Mouse (Mus musculus) stomach, embryonic 15.5 days (tissue): ENCODE results near the gene Mrps12. TPM values are rescaled to one million over a fixed set of nuclear protein-coding genes. Genes with fewer than 3 reads are reported as not detected.
"Not testable (repeated sequence)": the region's sequence is repeated elsewhere in the genome, so short reads cannot be mapped to it uniquely, and the experiment has no call there.

ENCODE experiments used
- ATAC-seq: fragments of 200-750 bp; cut with Nextera tagmentation; 2 replicates; pipeline ENCODE4 v1.8.0; 2017; ENCODE audit warnings: low read depth, moderate number of reproducible peaks, moderate TSS enrichment; ENCODE audit not compliant: insufficient read depth, low FRiP score
- H3K27ac ChIP-seq: fragments of 300-500 bp; sonication (generic); 2 replicates; pipeline ENCODE4 v1.5.1; 2015; ENCODE audit warnings: mild to moderate bottlenecking, inconsistent platforms
- H3K27me3 ChIP-seq: fragments of 300-500 bp; sonication (generic); replicated peaks from 2 replicates; pipeline ENCODE4 v1.6.1; 2015; ENCODE audit warnings: inconsistent platforms
- H3K36me3 ChIP-seq: fragments of 300-500 bp; sonication (generic); 2 replicates; pipeline ENCODE4 v1.6.1; 2015; ENCODE audit warnings: inconsistent platforms
- H3K4me1 ChIP-seq: fragments of 300-500 bp; sonication (generic); 2 replicates; pipeline ENCODE4 v1.6.1; 2015; ENCODE audit warnings: inconsistent platforms
- H3K4me2 ChIP-seq: fragments of 300-500 bp; sonication (generic); 2 replicates; pipeline ENCODE4 v1.6.1; 2015; ENCODE audit warnings: mild to moderate bottlenecking, inconsistent platforms
- H3K4me3 ChIP-seq: fragments of 300-500 bp; sonication (generic); replicated peaks from 2 replicates; pipeline ENCODE4 v1.5.1; 2015; ENCODE audit warnings: inconsistent platforms
- H3K9ac ChIP-seq: fragments of 300-500 bp; sonication (generic); 2 replicates; pipeline ENCODE4 v1.6.1; 2015; ENCODE audit warnings: inconsistent platforms
- H3K9me3 ChIP-seq: fragments of 300-500 bp; sonication (generic); 2 replicates; pipeline ENCODE4 v1.6.1; 2016; ENCODE audit warnings: inconsistent platforms
- WGBS: fragments of 180-500 bp; shearing (Covaris S2); methylation state at CpG from one replicate; pipeline ENCODE4 v1.1.7; 2015; 5-methylcytosine and 5-hydroxymethylcytosine counted together
- polyA plus RNA-seq: library from polyadenylated mRNA; unstranded; fragments of >200 nt; fragmentation: Nextera tagmentation; extraction: Ambion mirVana; gene quantifications from 2 replicates; pipeline ENCODE4 v1.2.1, GENCODE M21; 2015

Mrps12 gene
- polyA plus RNA-seq, 1 experiment from 2014 or later: 143 TPM

DNA sequence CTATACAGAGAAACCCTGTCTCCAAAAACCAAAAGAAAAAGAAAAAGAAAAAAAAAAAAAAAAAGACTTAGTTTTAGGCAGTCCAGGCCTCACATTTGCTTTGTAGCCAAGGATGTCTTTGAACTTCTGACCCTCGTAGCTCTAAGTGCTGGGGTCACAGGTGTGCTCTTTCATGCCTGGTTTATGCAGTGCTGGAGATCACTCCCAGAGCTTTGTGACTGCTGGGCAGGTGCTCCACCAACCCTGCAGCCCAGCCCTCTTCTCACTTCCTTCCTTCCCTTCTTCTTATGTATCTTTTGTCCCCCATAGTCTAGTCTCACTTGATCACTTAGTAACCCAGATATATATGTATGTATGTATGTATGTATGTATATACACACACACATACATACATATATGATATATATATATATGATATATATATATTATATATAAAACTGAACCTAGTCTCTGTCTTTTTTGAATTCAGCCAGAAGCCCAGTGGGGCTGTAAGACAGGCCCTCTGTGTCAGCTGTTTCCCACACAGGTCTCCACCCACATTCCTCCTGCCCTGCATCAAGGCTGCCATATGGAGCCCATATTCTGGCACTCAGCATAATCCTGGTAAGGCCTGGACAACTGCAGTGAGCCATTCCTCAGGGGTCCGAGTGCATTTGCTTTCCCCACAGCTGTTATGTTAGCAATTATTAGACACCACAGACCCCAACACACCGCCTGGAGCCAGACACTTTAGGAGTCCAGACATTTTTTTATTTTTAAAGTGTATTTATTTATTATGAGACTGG lies 20.7 kb downstream of the Mrps12 start:
- H3K4me2 ChIP-seq: no peak overlapping the region
- H3K9ac ChIP-seq: no peak overlapping the region
- no peak overlapping the region for H3K4me3 ChIP-seq
- no peak overlapping the region for H3K27ac ChIP-seq
- 62% methylated on average over 3 of the region's 3 CpGs for WGBS
- ATAC-seq: no peak
- H3K4me1 ChIP-seq: peaks cover 4% of the 10 kb centered on the region; the same call in 1 of the 2 replicates
- H3K9me3 ChIP-seq: no peaks in the 10 kb centered on the region
- no peaks in the 10 kb centered on the region for H3K27me3 ChIP-seq
- no peaks in the 10 kb centered on the region for H3K36me3 ChIP-seq

DNA sequence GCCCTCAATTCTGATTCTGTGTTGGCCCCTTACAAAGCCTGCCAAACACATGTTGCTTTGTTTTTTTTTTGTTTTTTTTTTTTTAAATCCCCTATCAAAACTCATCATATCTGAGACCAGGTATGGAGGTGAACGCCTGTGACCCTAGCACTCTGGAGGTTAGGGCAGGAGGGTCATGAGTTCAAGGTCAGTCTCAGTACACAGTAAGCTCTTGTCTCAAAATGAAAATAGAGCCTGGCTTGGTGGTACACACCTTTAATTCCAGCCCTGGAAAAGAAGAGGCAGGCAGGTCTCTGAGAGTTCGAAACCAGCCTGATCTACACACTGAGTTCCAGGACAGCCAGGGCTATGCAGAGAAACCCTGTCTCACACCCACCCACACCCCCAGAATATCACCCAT lies 22.0 kb downstream of the Mrps12 start:
- Histone ChIP-seq H3K4me2 (no peak overlapping the region), H3K27ac (no peak overlapping the region), H3K4me1 (peaks cover 4% of the 10 kb centered on the region; the same call in 1 of the 2 replicates), H3K27me3 (no peaks in the 10 kb centered on the region), H3K36me3 (no peaks in the 10 kb centered on the region), H3K9me3 (no peaks in the 10 kb centered on the region), H3K9ac (no peak overlapping the region), H3K4me3 (no peak overlapping the region)
- no peak for ATAC-seq
- 67% methylated on average over 2 of the region's 2 CpGs for WGBS

- no peak overlapping the region for H3K4me2 ChIP-seq
- no peak overlapping the region for H3K4me3 ChIP-seq
- no peaks in the 10 kb centered on the region for H3K27me3 ChIP-seq
- no peaks in the 10 kb centered on the region for H3K9me3 ChIP-seq
- no peak for ATAC-seq
- 41% methylated on average over 4 of the region's 4 CpGs for WGBS
- no peak overlapping the region for H3K27ac ChIP-seq
- H3K4me1 ChIP-seq: peaks cover 4% of the 10 kb centered on the region; the same call in 1 of the 2 replicates
- H3K9ac ChIP-seq: no peak overlapping the region
- H3K36me3 ChIP-seq: no peaks in the 10 kb centered on the region
Observed at GRCm38 (mm10) chr7:28719159-28719558, 22.5 kb downstream of the Mrps12 start.

- Histone ChIP-seq H3K36me3 (no peaks in the 10 kb centered on the region), H3K4me2 (peak overlapping the region; percentile 77), H3K4me1 (peaks cover 4% of the 10 kb centered on the region; the same call in 1 of the 2 replicates), H3K27ac (no peak overlapping the region), H3K9ac (no peak overlapping the region), H3K4me3 (no peak overlapping the region), H3K9me3 (no peaks in the 10 kb centered on the region), H3K27me3 (no peaks in the 10 kb centered on the region)
- WGBS: 59% methylated on average over 10 of the region's 10 CpGs
- no peak for ATAC-seq
Observed at GRCm38 (mm10) chr7:28717726-28718125, 23.9 kb downstream of the Mrps12 start.

DNA sequence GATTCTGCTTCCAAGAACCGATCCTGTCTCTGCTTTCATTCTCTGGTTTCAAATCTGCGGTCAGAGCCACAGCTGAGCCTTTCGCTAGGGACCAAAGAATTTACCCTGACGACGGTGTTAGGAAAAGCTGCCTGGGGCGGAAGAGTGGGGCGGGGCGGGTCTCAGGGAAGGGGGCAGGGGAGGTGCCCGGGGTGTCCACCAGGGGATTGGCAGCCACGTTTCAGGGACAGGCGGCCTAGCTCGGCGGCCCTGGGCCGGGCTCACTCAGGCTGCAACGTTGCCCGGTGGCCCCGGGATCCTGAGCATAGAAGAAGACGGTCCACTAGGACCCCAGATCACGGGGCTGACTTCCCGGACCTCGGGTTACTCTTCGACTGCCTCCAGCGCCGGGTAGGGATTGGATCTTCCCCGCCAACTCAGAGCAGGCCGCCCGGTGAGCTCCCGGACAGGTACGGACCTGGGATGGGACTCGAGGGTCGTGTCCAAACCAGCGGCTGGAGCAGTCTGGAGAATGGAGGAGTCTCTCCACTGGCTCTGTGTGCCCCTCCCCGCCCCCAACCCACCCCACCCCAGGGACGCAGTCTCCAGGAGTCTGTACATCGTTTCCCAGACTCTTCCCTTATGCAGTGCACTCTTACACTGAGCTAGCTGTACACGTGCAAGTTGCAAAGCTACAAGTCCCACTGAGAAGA lies 24.9 kb downstream of the Mrps12 start, which contains the start of gene Fbxo17:
Gene Fbxo17, plus strand, starts transcription at position 215 of the 692 bp plus-strand sequence.
- H3K27me3 ChIP-seq: no peaks in the 10 kb centered on the region
- H3K4me1 ChIP-seq: peaks cover 4% of the 10 kb centered on the region; the same call in 1 of the 2 replicates
- 2% methylated on average over 36 of the region's 36 CpGs for WGBS
- H3K4me2 ChIP-seq: peak within 1 kb of the TSS; percentile 77
- H3K9me3 ChIP-seq: no peaks in the 10 kb centered on the region
- peak within 1 kb of the TSS; percentile 41; the same call in 1 of the 2 replicates for H3K9ac ChIP-seq
- ATAC-seq: peak; percentile 75
- peak within 1 kb of the TSS; percentile 52 for H3K4me3 ChIP-seq
- H3K36me3 ChIP-seq: no peaks in the 10 kb centered on the region
- peak within 1 kb of the TSS; percentile 67 for H3K27ac ChIP-seq

- Histone ChIP-seq H3K9me3 (no peaks in the 10 kb centered on the region), H3K27me3 (no peaks in the 10 kb centered on the region), H3K4me2 (no peak overlapping the region), H3K4me3 (no peak overlapping the region), H3K36me3 (no peaks in the 10 kb centered on the region), H3K27ac (no peak overlapping the region), H3K9ac (no peak overlapping the region), H3K4me1 (peaks cover 4% of the 10 kb centered on the region; the same call in 1 of the 2 replicates)
- no peak for ATAC-seq
- WGBS: 96% methylated on average over 2 of the region's 2 CpGs
Observed at GRCm38 (mm10) chr7:28715598-28715997, 26.0 kb downstream of the Mrps12 start.

DNA sequence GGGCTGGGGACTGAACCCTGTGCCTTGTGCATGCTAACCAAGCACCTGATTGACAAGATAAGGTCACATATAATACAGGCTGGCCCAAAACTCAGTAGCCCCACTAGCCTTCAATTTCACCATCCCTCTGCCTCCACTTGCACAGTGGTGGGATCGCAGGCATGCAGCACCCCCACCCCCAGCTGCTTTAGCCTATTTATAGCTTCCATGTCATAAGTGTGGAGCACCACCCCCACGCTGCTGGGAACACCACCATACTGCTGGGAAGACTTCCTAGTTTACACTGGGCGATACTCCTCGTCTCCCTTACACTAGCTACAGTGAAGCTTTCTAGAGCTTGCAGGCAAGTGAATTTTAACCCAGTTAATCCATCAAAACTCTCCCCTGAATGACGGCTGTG lies 27.0 kb downstream of the Mrps12 start:
- H3K36me3 ChIP-seq: no peaks in the 10 kb centered on the region
- H3K9me3 ChIP-seq: no peaks in the 10 kb centered on the region
- no peak for ATAC-seq
- no peak overlapping the region for H3K27ac ChIP-seq
- no peak overlapping the region for H3K4me3 ChIP-seq
- peaks cover 4% of the 10 kb centered on the region; the same call in 1 of the 2 replicates for H3K4me1 ChIP-seq
- H3K9ac ChIP-seq: no peak overlapping the region
- H3K27me3 ChIP-seq: no peaks in the 10 kb centered on the region
- no peak overlapping the region for H3K4me2 ChIP-seq
- 73% methylated on average over 5 of the region's 5 CpGs for WGBS

DNA sequence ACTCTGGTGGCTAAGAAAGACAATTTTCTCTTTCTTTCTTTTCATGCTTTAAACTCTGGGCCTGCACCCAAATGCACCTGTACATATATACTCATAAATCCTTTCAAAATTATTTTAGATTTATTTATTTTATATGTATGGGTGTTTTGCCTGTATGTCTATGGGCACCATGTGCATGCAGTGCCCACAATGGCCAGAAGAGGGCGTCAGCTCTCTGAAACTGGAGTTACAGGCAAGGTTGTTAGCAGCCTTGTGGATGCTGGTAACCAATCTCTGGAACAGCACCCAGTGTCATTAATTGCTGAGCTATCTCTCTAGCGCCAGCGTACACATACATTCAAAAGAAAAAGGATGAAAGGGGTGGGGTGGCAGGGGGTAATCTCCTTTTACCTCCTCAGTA lies 30.7 kb downstream of the Mrps12 start:
- Histone ChIP-seq H3K27me3 (no peaks in the 10 kb centered on the region), H3K9ac (no peak overlapping the region), H3K9me3 (no peaks in the 10 kb centered on the region), H3K36me3 (no peaks in the 10 kb centered on the region), H3K4me2 (no peak overlapping the region), H3K4me3 (no peak overlapping the region), H3K27ac (no peak overlapping the region), H3K4me1 (no peaks in the 10 kb centered on the region)
- WGBS: 67% methylated on average over 3 of the region's 3 CpGs
- no peak for ATAC-seq

- H3K36me3 ChIP-seq: no peaks in the 10 kb centered on the region
- ATAC-seq: no peak
- no peak overlapping the region for H3K9ac ChIP-seq
- H3K4me2 ChIP-seq: no peak overlapping the region
- H3K4me1 ChIP-seq: no peaks in the 10 kb centered on the region
- no peaks in the 10 kb centered on the region for H3K27me3 ChIP-seq
- H3K27ac ChIP-seq: no peak overlapping the region
- no peaks in the 10 kb centered on the region for H3K9me3 ChIP-seq
- H3K4me3 ChIP-seq: no peak overlapping the region
Observed at GRCm38 (mm10) chr7:28709454-28709853, 32.2 kb downstream of the Mrps12 start.

DNA sequence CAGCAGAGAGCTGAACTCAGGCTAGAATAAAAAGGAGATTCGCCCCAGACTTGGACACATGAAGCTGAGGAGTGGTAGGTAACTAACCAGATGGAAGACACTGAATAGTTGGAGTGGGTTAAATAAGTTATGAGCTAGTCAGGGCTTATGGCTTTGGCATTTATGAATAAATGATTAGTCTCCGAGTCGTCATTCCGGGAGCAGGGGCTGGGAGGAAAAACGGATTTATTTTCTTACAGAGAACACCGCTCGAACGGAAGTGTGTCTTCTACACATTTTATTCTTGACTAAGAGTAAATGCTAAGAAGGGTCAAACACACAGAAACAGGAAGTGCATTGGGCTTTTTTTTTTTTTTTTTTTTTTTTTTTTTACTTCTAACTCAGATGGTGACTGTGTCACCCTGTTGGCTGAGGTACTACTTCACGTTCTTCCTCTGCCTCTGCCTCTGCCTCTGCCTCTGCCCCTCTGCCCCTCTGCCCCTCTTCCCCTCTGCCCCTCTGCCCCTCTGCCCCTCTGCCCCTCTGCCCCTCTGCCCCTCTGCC lies 38.9 kb downstream of the Mrps12 start:
- no peak for ATAC-seq
- H3K27ac ChIP-seq: no peak overlapping the region
- no peaks in the 10 kb centered on the region for H3K27me3 ChIP-seq
- H3K36me3 ChIP-seq: no peaks in the 10 kb centered on the region
- H3K9me3 ChIP-seq: no peaks in the 10 kb centered on the region
- H3K9ac ChIP-seq: no peak overlapping the region
- no peak overlapping the region for H3K4me3 ChIP-seq
- 46% methylated on average over 9 of the region's 9 CpGs for WGBS
- no peaks in the 10 kb centered on the region for H3K4me1 ChIP-seq
- H3K4me2 ChIP-seq: no peak overlapping the region

- H3K4me2 ChIP-seq, H3K4me1 ChIP-seq, H3K4me3 ChIP-seq, ATAC-seq, H3K9ac ChIP-seq, H3K27me3 ChIP-seq, H3K9me3 ChIP-seq, H3K36me3 ChIP-seq, H3K27ac ChIP-seq: not testable (repeated sequence)
- 95% methylated on average over 12 of the region's 12 CpGs for WGBS
Observed at GRCm38 (mm10) chr7:28701306-28701705, 40.3 kb downstream of the Mrps12 start.

- Histone ChIP-seq H3K4me3 (no peak overlapping the region), H3K9ac (no peak overlapping the region), H3K27ac (no peak overlapping the region), H3K27me3 (no peaks in the 10 kb centered on the region), H3K4me1 (no peaks in the 10 kb centered on the region), H3K4me2 (no peak overlapping the region), H3K9me3 (no peaks in the 10 kb centered on the region), H3K36me3 (no peaks in the 10 kb centered on the region)
- WGBS: 88% methylated on average over 4 of the region's 4 CpGs
- no peak for ATAC-seq
Observed at GRCm38 (mm10) chr7:28700269-28700668, 41.4 kb downstream of the Mrps12 start.
